Mouse (Mus musculus) thymus, postnatal 0 days (tissue): Measurements from ENCODE around the gene Cyp39a1. TPM values are rescaled to one million over a fixed set of nuclear protein-coding genes. Genes with fewer than 3 reads are reported as not detected.

Source experiments
- DNase-seq: peaks from one replicate; pipeline ENCODE4 v3.0.0-alpha.2; 2015; ENCODE audit warnings: low spot score
- polyA plus RNA-seq: library from polyadenylated mRNA; unstranded; fragments of >200 nt; fragmentation: Nextera tagmentation; extraction: Ambion mirVana; gene quantifications from 2 replicates; pipeline ENCODE4 v1.2.1, GENCODE M21; 2015

Gene Cyp39a1
- polyA plus RNA-seq, 1 experiment from 2014 or later: 3.0 TPM

DNA sequence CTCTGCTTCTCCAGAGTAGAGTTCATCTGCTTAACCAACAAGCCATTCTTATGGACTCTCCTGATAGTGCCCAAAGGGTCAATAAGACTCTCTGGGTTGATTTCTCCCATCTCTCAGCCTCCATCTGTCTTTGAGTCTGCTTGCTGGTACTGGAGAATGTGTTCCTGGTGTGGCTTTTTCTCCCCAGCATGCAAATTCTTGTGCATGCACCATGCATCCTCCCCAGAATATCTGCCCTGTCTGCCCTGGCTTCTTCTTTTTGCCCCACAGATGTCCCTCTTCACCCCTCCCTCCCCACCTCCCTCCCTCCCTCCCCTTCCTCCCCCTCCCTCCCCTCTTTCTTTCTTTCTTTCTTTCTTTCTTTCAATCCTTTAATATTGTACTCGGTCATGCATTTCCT is 10.1 kb downstream of the Cyp39a1 start:
- no peak for DNase-seq

DNA sequence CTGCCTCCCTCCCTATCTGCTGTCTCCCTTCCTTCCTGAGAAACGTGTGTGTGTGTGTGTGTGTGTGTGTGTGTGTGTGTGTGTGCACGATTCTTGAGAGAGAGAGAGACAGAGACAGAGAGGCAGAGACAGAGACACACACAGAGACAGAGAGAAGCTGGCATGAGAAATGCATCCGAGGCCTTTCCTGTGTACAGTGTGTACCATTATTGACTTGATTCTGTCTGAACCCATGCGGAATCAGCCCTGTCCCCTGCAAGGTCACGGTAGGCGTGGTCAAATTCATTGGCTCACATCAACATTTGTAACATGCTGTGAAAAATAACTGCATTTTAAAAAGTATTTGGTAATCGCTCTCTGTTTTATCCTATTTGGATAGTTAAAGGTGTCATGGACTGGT is 16.9 kb downstream of the Cyp39a1 start:
- no peak for DNase-seq

DNA sequence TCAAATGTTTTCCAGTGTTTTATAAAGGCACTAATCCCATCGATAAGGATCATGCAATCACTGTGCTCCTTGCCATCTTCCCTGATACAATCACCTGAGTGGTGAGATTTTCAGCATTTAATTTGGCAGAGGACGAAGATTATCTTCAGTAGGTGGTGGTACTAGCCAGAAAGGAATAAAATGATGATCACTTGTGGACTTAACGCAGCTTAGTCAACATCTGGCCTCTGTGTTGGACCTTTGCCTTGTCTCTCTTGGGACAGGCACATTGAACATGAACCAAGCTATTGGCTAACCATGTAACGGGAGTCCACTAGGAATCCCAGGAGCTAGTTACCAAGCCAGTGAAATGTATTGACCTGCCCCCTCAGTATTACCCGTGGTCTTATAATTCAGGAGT is 17.4 kb downstream of the Cyp39a1 start:
- no peak for DNase-seq

DNA sequence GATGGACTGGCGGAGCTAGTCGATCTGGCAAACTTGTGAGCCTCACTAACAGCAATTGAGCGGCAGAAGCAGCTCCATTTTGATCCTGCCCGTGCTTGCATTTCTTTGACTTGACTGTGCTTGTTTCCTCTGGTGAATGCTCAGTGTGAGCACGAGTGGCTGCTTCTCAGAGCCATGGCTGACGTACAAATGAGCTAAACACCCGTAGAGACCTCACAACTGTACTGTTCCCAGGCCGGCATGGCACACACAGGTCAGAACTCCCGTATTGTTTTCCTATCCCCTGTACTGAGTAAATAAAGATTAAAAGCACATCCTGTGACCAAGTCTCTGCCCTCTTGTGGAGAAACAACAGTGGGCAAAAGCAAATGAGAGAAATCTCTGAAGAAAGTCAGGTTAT is 22.4 kb downstream of the Cyp39a1 start:
- DNase-seq: no peak

GRCm38 (mm10) chr17:43698997-43699649 is 31.9 kb downstream of the Cyp39a1 start:
- DNase-seq: peak; percentile 78

- peak; percentile 32 for DNase-seq
Measured at GRCm38 (mm10) chr17:43701060-43701459, 33.8 kb downstream of the Cyp39a1 start.

DNA sequence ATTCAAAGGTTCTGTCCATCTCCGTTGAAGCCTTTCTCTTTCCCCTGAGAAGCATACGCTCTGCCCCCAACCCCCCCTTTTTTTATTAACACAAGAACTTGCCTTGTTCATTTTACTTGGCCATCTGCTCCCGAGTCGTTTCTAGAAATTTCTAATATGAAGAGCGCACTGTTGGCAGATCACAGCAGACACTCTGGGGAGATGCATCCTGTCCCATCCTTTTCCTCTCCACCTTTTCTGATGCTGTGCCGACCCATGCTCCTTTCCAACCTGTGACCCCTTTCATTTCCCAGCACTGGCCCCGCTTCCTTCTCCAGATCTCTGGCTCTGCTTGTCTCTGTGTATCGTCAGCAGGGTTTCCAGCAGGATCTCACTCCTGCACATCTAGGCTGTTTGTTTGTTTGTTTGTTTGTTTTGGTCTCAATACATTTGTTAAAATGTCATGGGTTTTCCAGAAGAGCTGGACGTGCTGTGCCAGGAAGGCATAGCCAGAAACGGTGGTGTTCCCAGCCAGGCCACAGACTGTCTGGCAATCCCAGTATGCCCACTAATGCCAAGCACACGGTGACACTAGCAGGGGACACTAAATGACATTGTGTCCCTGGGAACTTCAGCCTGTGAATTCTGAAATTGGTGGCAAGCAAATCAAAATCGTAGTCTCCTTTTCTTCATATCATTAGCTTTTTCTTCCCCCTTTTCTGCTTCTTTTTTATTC is 37.1 kb downstream of the Cyp39a1 start:
- no peak for DNase-seq

GRCm38 (mm10) chr17:43706749-43707148 is 39.5 kb downstream of the Cyp39a1 start:
- no peak for DNase-seq

- no peak for DNase-seq
Measured at GRCm38 (mm10) chr17:43707254-43707653, 40.0 kb downstream of the Cyp39a1 start.

DNA sequence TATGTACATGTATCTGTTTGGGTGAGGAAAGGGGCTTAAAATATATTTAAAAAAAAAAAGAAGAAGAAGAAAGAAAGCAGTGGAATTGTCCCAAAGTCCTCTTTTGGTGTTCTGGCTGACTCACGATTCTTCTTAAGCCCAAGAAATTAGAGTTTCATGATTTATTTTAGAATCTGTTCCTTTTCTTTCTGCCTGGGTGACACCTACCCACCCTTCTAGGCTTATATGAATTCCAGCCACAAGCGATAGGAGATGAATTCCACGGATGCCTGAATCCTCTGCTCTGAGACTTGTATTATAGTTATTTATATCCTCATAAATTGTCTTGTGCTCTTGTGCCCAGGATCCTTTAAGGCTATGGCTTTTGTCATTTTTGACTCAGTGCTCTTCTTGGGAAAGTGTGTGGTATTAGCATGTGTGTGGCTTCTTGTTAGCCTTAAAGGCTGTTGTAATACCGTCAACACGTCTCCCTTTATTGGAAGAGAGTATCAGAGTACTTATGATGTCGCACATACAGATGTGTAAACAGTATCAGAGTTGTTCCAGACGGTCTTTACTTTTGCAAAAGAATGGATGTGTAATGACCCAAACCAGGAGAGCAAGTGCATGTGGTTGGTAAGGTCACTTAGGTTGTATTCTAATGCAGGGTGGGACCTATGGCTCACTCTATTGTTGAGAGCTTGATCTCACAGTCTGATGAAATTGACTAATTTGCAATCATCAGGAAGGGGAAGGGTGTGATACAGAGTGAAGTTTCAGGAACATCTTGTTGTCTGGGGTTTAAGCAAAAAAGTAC is 44.5 kb downstream of the Cyp39a1 start:
- DNase-seq: no peak

DNA sequence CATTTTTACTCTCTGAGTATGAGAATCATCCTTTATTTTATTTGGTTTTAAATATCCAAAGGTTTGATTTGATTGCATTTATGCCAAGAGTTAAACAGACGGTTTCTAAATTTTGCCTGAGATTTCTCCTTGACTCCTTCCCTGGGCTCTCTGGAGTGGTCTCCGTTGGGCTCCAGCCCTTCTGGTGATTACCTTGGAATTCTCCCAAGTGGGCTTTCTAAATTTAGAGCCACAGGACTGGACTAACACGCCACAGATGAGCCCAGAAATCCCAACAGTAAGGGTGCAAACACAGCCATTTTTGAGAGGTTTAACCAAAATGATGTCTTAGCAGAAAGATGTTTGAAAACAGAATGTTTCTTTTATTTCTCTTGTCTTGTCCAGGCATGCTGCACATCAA is 47.0 kb downstream of the Cyp39a1 start:
- DNase-seq: no peak

GRCm38 (mm10) chr17:43716601-43717000 is 49.4 kb downstream of the Cyp39a1 start:
- DNase-seq: no peak

GRCm38 (mm10) chr17:43719401-43719800 is 52.2 kb downstream of the Cyp39a1 start:
- DNase-seq: no peak

DNA sequence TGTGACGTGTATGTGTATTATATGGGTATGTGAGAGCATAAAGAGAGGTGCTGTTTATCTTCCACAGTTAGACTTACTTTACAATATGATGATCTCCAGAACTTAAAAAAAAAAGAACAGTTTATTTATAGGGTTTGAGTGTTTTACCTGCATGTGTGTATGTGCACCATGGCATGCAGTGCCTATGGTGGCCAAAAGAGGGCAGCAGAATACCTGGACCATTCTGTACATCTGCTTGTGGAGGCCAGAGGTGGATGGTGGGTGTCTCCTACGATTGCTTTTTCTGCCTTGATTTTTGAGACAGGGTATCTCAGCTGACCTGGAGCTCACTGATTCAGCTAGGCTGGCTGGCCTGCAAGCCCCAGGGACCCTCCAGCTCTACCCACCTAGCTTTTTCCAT is 57.3 kb downstream of the Cyp39a1 start:
- no peak for DNase-seq

DNA sequence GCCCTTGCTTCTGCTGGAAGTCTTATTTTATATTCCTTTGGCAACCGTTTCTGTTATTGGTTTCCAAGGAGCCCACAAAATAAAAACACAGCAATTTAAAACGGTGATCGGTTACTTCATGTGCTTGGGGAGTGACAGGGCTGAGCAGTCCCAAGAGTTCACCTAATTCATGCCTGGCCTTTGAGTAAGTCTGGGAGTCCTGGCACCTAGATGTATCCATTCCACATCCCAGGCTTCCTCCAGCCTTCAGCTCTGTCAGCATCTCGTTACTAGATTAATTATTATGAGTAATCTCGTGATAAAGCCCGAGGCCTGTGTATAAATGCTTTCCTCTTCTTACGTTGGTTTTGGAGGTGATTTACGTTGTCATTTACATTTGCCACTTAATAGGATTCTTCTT is 64.1 kb downstream of the Cyp39a1 start:
- no peak for DNase-seq

GRCm38 (mm10) chr17:43731976-43732375 is 64.8 kb downstream of the Cyp39a1 start:
- DNase-seq: no peak

- no peak for DNase-seq
Measured at GRCm38 (mm10) chr17:43734252-43734651, 67.0 kb downstream of the Cyp39a1 start.

- DNase-seq: no peak
Measured at GRCm38 (mm10) chr17:43743933-43744332, 76.7 kb downstream of the Cyp39a1 start.

GRCm38 (mm10) chr17:43744425-43744824 is 77.2 kb downstream of the Cyp39a1 start:
- DNase-seq: no peak

DNA sequence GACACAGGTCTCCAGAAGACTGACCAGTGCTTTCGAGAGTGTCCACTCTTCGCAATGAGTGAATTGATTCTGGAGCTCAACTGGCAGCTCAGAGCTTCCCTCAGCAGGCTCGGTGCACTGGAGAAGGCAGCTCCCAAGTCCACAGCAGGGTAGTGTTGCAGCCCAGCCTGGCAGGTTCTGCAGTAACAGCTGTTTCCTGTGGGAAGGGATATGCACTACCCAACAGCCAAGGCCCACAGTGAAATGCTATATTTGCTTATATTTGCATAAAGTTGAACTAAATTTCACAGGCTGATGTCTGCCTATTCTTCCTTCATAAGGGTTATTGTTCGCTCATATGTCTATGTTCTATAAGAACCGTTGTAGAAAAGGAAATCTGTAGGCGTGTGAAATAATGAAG is 83.9 kb downstream of the Cyp39a1 start:
- no peak for DNase-seq

GRCm38 (mm10) chr17:43752811-43753210 is 85.6 kb downstream of the Cyp39a1 start:
- no peak for DNase-seq

GRCm38 (mm10) chr17:43754687-43755086 is 87.5 kb downstream of the Cyp39a1 start:
- DNase-seq: no peak
